Mouse (Mus musculus) bone marrow, adult 2 months (tissue): ENCODE measurements around the gene Dtx3.

Experiments
- CTCF ChIP-seq: fragments of 200-500 bp; IDR thresholded peaks from 2 replicates; pipeline ENCODE4 v1.5.1; 2011; ENCODE audit warnings: low read length, control low read depth; ENCODE audit not compliant: control insufficient read depth, insufficient read depth
- POLR2A ChIP-seq: fragments of 200-500 bp; IDR thresholded peaks from 2 replicates; pipeline ENCODE4 v1.6.1; 2011; ENCODE audit warnings: low read depth, mild to moderate bottlenecking, control low read depth, low read length, borderline replicate concordance; ENCODE audit not compliant: control insufficient read depth

DNA sequence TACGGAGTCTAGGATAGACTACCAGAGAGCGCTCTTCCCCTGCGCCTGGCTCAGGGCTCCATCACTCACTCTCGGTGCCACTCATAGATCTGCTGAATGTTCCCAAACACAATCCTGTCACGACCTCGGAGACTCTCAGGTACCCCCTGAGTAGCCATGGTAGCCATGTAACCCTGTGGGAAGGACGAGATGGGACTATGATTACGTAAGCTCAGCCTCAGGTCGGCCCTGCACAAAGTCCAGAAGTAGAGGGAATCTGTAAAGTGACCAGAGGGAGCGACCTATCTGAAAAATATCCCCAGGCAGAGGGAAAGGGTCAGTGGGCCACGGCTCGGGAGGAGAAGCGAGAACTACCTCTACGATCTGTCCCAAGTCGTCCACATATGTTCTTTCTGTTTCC is 10.0 kb downstream of the Dtx3 start:
- TF ChIP-seq CTCF (no peak), POLR2A (no peak)
